Mouse (Mus musculus) thymus, postnatal 0 days (tissue): ENCODE measurements at regions not wholly inside any gene's neighbourhood (a gene's known extent, or its start where the extent isn't known, plus 50 kb on each side); places are given as distances from the start of the nearest gene placed in this dataset.
"Not testable (repeated sequence)": the region's sequence is repeated elsewhere in the genome, so short reads cannot be mapped to it uniquely, and the experiment has no call there.

Source experiments
- DNase-seq: peaks from one replicate; pipeline ENCODE4 v3.0.0-alpha.2; 2015; ENCODE audit warnings: low spot score

DNA sequence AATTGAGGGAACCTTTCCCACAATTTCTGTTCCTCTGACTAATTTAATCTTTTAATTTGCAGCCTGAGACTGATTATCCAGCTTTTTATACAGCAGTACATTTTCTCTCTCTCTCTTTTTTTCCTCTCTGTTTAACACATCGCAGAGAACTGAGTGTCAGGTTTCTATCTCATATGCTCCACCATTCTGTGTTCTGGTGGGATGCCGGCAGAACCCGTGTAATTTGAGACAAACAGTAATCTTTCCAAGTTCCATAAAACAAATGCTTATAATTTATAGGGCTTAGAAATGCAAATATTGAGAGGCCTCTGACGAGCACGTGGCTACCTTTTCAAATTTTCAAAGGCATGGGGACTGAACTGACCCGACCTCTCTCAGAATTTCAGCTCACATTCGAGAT lies 59.1 kb downstream of the Zbtb18 start:
- DNase-seq = no peak

DNA sequence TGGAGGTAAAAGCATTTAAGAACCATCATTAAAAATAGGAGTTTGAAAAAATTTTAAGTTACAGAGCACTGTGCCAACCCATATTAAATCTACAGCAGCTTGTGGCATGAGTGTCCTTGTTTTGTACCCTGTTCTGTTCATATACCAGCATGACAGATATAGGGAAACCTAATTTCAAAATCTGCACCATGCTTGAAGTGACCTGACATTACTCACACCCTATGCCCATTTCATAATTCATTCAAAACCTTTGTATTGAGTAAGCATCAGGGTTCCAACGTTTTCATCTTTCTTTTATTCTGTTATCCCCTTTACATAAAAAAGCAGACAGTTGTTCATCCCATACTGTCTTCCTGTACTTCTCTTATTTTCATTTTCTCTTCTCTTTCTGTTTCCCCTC lies 61.8 kb downstream of the Zbtb18 start:
- no peak for DNase-seq

DNA sequence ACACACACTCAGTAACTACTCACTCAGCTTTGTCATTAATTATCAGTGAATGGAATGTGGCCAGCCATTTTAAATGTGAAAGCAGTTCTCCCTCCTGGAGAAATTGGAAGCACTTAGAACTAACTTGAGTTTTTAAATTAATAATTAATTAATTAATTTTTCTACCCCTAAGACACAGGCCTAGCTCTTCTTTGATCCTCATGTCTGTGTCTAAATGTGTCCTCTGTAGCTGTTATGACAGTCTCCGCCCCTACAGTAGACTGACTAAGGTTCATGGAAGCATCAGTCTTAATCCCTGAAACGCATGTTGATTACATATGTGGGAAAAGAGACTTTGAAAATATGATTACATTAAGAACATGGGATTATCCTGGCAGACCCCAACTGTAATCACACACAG lies 62.6 kb downstream of the Zbtb18 start:
- DNase-seq = no peak

DNA sequence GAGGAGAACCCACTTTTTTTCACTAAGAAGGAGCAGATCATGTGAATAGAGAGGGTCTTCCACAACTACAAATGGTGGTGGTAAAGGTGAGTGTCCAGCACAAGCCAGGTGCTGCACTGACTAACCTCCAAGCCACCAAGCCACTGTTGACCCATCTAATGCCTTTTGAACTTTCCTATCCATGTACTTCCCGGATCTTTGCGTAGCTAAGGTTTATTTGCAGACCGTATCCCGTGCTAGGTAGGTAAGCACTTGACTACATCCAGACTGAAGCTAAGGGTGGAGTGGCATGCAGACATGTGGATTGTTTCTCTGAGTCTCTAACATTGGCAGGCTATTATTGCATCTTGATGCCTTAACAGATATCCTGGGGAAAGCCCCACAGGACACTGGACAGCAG lies 65.2 kb downstream of the Zbtb18 start:
- DNase-seq = not testable (repeated sequence)

DNA sequence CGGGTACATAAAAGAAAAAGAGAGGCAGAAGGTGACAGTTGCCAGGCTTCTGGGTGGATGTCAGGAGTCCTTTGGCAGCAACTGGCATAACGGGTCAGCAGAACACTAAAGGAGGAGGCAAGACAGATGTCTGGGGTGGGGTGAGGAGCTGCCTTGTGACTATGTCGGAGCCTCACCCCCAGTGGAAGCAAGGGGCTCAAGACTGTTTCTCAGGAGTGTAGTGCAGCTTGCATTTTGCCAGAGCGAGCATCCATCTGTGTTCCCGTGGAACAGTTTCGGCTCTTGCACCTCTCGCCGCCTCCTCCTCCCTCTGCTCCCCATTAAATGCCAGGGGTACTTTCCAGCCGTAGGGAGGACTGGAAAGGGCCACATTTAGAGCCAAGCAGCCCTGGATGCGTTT lies 67.6 kb downstream of the Zbtb18 start:
- no peak for DNase-seq

DNA sequence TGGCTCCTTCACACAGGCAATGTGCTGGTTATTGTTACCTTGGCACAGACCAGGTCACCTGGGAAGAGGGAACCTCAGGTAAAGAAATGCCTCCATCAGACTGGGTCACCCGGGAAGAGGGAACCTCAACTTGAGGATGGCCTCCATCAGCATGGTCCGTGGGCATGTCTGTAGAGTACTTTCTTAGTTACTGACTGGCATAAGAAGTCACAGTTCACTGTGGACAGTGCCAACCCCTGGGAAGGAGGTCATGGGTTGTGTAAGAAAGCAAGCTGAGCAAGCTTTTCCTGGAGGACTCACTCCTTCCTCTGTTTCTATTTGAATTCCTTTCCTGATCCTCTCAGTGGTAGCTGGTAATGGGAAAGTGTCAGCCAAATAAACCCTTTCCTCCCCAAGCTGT lies 70.0 kb downstream of the Zbtb18 start:
- DNase-seq = no peak

DNA sequence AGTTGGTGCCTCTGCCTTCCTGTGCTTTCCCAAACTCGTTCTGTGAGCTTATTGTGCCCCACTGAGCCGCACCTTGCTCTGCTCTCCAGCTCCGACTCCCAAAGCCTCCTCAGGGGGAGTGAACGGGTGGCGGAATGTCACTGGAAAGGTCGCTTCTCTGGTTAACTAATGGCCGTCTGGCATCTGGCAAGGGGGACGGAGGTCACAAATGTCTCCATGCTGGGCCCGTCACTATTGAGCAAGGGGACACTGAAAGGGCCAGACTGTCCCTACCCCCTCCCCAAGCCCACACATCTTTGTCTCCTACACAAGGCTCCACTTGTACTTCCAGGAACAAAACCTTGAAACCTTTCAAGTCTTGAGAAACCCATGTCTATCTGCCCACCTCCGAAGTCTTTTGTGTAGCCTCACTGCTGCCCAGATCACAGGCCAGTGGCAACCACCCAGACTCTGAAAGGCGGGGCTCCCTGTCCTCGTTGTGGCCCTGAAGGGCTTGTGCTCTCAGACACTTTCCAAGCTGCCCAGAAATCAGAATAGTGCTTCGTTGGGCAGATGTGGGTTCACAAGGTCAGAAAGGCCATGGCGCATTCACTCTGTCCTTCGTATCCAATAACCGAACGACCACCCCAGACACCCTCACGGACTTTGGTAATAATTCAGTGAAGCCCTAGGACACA lies 75.9 kb downstream of the Zbtb18 start:
- DNase-seq = no peak

DNA sequence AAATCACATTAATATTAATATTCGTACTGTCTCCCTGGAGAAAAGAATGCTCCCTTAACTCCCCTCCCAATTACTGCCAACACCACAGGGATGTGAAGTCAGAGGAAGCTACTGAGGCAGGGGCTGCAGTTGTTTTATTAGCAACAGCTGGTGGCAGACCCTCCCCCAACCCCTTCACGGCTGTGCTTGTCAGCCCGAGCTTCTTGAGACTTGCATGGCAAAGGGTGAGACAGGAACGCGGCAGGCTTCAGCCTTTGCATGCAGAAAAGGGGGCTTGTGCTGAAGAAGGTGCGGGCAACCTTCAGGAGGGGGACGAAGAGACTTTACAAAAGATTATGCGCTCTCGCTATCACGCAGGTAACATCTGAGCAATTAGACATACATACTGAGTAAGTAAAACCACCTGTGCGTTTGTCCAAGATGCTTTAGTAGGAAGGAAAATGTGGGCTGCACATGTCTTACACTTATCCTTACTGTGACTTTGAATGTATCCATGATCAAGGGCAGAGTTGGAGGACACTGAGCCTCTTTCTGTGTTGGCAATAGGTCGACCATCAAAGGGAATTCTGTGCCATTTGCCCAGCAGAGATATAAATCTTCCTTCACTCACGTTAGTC lies 76.9 kb downstream of the Zbtb18 start:
- no peak for DNase-seq

DNA sequence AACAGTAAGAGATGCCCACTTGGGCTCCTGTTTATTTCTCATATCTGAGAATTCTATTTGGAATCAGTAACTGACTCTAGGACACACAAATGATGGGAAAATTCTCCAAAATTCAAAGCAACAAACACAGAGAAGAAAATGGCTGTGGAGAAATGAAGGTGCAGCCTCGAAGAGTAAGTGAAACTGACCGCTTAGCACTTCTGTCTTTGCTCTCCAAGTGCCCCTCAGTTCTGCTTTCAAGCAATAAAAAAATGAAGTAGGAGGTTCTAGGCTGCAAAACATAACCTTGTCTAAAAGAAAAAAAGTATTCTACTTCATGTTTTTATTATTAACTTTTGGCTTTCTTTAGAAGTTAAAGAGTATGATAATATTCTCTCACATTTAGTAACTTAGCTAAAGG lies 79.0 kb downstream of the Zbtb18 start:
- DNase-seq = no peak

DNA sequence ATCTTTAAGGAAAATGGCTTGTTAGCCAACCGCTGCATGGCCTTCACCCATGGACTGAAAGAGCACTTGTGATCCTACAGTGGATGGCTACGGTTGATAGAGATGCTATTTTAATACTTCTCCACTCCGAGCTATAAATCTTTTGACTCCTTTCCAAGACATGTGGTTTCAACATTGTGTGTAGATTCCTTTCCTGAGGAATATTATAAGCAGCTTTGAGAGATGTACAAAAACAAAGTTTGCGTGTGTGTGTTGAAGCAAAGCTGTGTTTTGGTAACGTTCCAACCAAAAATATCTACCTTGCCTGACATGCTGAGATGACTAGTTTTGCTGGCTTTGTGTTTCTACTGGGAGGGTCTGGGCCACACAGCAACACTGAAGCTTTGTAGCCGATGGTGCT lies 83.0 kb downstream of the Zbtb18 start:
- DNase-seq = no peak

DNA sequence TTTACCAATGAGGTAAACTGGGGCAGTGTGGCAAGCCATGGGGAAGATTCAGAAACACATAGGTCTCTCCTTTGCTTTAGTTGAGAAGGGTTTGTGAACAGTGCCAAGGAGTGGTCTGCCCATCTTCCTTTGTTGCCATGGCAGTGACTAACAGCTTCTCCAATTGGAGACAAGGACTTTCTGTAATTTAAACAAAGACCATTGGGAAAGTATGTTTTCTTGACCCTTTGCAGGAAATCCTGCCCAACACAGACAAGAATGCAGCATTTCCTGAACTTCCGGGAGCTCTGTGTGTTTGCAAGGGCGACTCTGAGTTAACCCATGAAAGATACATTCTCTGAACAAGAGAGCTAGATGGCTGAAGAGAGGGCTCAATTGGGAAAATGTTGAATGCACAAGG lies 89.6 kb downstream of the Zbtb18 start:
- DNase-seq = peak; percentile 7

DNA sequence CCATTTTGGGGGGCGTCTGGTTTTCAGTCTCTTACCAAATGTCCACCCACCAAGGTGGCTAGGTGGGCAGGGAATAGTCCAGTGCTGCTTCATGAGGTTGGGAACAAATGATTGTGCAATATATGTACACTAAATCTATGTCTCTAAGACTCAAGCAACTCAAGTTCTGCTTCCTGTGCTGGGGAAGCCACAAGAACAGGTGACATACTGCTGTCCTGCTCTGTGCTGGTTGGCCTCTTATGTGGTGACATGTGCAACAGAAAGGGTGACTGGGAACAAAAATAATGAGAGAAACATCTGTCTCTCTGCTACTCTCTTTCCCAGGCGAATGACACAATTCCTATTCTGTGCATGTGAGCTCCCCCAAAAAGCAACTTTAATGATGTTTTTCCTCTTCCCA lies 90.5 kb downstream of the Zbtb18 start:
- peak; percentile 65 for DNase-seq

DNA sequence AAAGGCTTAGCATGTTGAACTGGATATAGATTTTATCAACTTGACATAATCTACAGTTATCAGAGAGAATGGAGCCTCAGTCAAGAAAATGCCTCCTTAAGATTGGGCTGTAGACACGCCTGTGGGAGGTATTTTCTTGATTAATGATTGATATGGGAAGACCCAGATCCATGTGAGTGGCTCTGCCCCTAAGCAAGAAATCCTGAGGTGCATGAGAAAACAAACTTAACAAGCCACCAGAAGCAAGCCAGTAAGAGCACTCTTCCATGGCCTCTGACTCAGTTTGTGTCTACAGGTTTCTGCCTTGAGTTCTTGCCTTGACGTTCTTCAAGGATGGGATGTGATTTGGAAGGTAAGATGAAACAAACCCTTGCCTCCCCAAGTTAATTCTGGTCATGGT lies 91.2 kb downstream of the Zbtb18 start:
- no peak for DNase-seq

DNA sequence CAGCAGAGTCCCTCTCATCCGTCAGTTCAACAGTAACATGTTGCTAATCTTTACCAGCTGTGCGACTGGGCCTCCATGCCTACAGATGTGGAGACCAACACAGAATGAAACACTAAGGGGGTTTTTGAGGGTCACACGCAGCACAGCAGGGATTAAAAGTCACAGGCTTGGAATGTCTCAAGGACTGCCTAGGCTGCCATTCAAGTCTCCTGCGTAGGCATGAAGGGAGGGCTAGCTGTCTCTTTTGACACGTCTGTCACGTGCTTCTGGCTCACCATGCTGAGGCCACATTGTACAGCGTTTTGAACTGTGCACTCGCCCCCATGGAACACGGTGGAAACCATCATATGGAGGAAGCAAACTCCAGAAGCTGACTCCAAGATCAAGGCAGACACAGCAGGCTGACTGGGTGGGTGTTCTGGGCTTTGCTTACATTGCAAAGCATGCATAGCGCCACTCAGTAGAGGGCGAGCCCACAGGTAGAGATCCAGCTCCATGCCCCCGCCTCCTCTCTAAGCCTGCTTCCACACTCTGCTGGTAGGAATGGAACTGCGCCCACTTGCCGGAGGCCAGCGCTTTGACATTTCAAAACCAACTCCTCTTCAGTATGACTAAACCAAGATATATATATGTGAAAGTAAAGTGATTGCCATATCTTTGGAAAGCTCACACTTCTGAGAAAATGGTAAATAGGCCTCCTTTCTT lies 103.0 kb downstream of the Zbtb18 start:
- DNase-seq = no peak

DNA sequence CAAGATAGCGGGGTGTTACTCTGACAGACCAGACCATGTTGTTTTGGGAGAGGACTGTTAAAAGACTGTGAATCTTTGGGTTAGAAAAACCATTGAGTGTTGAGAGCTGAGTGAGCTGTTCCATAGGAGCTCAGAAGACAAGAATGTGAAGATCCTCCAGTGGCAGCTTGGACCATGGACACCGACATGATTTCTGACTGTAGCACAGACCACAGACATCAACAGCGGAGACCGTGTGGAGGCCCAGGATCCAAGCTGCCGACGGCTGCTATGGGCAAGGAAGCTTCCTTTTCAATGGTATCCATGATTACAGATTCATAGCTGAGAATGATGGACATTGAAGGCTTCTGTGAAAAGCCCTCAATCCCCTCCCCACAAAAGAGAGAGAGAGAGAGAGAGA lies 105.6 kb downstream of the Zbtb18 start:
- no peak for DNase-seq

DNA sequence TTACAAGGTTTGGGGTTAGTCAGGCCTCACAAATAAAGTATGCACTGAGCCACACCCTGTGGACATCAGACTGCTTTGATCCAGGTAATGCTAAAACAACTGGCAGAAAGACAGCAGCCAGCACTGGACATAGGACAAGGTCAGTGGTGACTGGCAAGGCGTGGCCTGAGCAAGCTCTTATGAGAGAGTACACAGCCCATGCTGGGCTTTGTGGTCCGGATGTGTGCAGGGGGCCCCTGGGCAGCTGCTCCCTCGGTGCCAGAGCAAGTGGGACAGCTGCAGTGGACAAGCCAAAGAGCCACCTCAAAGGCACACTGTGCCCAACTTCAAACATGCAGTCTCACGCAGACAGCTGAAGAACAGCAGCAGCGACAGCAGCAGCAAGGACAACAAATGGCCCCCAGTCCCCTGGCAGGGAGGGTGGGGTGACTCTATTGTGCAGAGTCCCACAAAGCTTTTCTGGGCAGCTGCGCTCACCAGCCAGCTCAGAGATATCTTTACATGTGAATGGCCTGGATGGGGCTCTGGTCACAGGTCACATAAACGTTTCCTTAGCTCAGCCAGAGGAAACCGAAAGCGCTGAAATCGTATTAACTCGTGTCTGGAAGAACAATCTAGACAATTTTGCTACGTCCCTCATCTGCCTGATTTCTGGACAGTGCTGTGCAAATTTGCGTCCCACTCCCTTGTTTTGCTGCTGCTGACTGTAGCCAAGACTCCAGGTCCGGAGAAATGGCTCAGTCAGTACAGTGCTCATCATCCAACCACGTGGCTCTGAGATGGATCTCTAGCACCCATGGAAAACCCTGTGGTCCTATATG lies 113.5 kb downstream of the Zbtb18 start:
- DNase-seq = no peak

DNA sequence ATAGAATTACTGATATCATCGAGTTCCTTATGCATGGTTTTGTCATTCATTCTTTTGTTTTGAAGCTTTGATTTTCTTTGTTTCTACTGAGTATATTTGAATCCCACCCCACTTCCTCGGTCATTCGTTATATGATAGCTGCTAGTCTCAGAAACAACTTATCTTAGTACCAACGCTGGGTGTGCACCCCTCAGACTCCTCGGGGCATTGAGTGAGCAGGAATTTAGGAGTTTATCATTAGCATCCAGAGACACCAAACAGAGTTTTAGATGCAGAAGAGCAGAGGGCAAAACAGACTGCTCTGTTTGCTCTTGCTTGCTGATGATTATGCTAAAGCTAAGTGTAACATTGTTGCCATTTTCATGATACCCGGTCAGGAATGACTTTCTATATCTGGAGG lies 115.3 kb downstream of the Zbtb18 start:
- no peak for DNase-seq

DNA sequence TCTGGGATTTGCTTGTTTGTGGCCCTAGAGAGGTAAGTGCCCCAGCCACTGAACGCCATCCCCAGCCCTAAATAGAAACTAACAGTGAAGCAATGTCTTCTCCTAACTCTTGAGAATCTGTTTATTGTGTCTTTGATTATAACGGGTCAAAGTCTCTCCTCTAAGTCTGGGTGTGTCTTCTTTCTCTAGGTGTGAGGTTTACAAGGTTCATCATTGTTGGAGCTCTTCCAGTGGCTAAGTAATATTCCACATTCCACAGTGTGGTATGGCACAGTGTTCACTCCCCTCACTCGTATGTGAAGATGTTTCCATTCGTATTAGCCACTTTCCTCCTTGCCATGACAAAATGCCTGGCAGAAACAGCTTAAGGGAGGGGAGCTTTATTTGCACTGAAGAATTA lies 115.7 kb downstream of the Zbtb18 start:
- DNase-seq = no peak

DNA sequence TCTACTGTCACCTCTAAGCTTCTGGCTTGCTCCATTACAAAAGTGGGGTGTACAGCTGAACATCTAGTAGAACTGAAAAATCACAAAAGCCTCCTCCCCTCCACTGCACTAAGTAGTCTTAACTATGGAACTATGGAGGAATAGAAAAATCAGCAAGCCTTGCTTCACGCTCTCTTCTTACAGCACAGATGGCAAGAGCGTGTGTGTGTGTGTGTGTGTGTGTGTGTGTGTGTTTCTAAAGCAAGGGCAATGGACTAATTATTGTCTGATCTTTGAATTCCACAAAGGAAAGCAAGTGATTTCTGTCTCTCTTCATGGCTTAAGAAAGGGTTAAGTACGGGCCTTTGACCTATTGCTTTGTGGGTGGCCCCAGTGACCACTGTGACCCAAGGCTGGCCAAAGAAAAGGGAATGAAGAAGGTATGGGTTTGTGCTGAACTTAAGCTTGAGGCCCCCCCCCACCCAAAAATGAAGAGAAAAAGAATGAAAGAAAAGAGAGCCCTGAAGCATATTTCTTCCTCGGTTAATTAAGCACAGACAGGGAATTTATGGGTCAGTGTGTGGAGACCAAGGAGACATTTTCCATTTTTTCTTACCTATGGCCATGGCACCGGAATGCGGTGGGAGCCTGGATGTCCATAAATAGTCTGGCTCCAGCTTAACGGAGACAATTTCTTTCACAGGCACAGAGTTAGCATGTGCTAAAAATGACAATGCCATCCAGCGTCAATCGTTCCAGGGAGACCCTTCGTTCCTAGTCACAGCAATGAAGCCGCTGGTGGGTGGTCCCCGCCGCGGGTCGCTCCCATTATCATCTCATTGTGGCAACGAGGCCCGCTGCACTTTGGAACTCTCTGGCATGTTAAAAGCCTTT lies 119.8 kb downstream of the Zbtb18 start:
- DNase-seq = no peak

DNA sequence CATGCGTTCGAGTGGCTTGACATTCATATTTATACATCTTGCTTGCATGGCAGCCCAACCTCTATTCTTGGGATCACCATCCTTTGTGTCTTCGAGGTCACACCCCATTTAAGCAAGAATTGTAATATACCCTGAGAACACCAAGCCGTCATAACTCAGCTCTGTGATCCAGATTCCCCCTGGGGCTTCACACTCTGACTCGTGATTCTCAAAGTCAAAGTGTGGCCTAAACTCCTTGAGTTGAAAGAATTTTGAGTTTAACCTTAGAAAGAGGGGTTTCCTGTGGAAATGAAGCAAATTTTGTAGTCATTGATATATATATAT lies 120.4 kb downstream of the Zbtb18 start:
- no peak for DNase-seq

DNA sequence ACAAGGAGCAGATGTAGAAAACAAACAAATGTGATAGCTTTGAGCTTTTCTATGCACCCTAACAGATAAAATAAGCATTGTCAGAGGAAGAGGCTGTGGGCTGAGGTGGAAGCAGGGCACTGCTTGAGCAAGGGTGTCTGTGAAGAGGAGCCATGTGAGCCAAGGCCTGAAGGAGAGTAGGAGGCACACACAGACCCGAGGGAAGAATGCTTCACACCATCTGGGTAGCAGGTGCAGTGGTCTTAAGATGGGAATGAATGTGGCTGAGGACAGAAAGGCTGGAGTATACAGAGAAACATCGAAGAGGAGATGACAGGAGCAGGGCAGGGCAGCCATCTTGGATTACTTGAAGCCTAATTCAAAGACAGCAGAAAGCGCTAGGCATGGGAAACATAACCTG lies 123.5 kb downstream of the Zbtb18 start:
- no peak for DNase-seq
